Mouse (Mus musculus): Measurements from ENCODE around the gene Bpifb2. TPM values are rescaled to one million over a fixed set of nuclear protein-coding genes. Genes with fewer than 3 reads are reported as not detected.

The Bpifb2 gene
- polyA plus RNA-seq, 1 experiment from 2014 or later: not detected

DNA sequence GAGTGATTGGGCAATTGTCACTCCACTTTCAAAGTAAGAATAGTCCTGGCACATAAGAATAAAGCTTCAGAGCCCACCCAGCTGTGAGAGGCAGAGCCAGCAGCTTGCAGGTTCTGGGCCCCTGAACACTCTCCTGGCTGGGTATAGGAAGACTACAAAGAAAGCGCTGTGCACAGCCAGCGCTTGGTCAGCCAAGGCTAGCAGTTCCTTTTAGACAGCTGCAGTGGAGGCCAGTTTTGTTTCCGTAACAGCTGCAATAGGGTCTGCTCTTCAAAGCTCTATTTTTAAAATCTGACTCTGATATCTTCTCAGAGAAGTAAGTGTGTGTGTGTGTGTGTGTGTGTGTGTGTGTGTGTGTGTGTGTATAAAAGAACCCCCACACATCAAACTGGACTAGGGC lies 12.9 kb upstream of the Bpifb2 start:
- 78% methylated on average over 3 of the region's 3 CpGs for WGBS
- ATAC-seq (ENCODE audit: low FRiP score): no peak
- Histone ChIP-seq H3K27ac (no peak overlapping the region), H3K9ac (no peak overlapping the region), H3K9me3 (no peaks in the 10 kb centered on the region), H3K4me2 (no peak overlapping the region), H3K4me3 (replicated peaks) (no peak overlapping the region), H3K4me1 (no peaks in the 10 kb centered on the region), H3K36me3 (replicated peaks) (no peaks in the 10 kb centered on the region), H3K27me3 (peaks cover 4% of the 10 kb centered on the region; the same call in 1 of the 2 replicates)

DNA sequence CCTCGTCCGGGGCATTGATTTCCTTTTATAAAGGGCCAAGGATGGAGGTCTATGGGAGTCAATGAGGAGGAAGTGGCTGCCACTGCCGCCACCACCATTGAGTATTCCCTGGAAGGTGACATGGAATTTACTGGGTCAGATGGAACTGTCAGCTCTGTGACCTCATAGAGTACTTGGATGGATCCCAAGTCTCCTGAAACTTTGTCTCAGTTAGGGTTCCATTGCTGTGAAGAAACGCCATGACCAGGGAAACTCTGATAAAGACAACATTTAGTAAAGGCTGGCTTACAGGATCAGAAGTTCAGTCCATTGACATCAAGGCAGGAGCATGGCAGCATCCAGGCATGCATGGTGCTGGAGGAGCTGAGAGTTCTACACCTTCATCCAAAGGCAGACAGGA lies 3.9 kb upstream of the Bpifb2 start, which contains the start of gene Sun5:
Sun5 (minus strand) TSS at position 101 of the 400 bp plus-strand sequence.
- no peak within 1 kb of the TSS for H3K4me3 ChIP-seq (replicated peaks)
- no peak within 1 kb of the TSS for H3K9ac ChIP-seq
- 87% methylated on average over 4 of the region's 4 CpGs for WGBS
- no peak within 1 kb of the TSS for H3K27ac ChIP-seq
- no peaks in the 10 kb centered on the region for H3K36me3 ChIP-seq (replicated peaks)
- no peaks in the 10 kb centered on the region for H3K9me3 ChIP-seq
- H3K4me1 ChIP-seq: no peaks in the 10 kb centered on the region
- ATAC-seq (ENCODE audit: low FRiP score): no peak
- no peaks in the 10 kb centered on the region for H3K27me3 ChIP-seq
- H3K4me2 ChIP-seq: no peak within 1 kb of the TSS

DNA sequence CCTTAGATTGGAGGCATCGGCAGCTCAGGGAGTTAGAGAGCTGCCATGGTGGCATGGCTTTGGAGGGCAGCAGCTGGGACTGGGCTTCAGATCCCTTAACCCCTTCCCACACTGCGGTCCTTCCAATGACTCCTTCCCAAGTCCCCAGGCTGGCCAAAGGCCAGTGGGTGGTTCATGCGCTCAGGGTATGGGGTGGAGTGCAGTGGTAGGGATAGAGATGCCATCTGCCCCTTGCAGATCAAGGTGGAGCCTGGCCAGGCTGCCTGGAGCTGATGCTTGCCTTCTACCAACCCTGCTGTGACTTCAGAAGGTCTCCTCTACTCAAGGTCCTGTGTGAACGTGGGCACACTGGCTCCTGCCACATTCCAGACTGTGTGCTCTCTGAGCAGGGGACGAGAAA lies 24.3 kb downstream of the Bpifb2 start:
- H3K27me3 ChIP-seq: no peaks in the 10 kb centered on the region
- H3K4me3 ChIP-seq (replicated peaks): no peak overlapping the region
- H3K4me1 ChIP-seq: no peaks in the 10 kb centered on the region
- ATAC-seq (ENCODE audit: low FRiP score): no peak
- no peaks in the 10 kb centered on the region for H3K9me3 ChIP-seq
- H3K27ac ChIP-seq: no peak overlapping the region
- no peak overlapping the region for H3K9ac ChIP-seq
- H3K36me3 ChIP-seq (replicated peaks): no peaks in the 10 kb centered on the region
- WGBS: 77% methylated on average over 5 of the region's 5 CpGs
- H3K4me2 ChIP-seq: no peak overlapping the region

DNA sequence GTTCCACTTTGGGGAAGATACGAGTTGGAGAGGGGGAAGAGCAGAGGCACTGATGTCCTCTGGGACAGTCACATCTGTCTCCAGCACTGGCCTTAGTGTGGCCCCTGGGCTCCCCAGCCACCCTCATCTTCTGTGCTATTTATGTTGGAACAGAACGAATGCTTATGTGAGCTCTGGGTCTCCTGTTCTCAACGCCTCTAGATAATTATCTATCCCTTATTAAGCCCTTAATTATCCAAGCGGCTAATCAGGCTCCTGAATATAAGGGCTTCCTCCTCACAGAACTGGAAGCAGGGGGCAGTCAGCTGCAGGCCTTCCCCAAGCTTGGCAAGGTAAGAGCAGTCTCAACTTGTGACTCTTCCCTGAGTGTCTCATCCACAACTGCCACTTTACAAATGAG lies 25.2 kb downstream of the Bpifb2 start, which contains the start of gene Bpifb6:
Bpifb6 (plus strand) TSS at position 301 of the 400 bp plus-strand sequence.
- Histone ChIP-seq H3K9ac (no peak within 1 kb of the TSS), H3K9me3 (no peaks in the 10 kb centered on the region), H3K27me3 (no peaks in the 10 kb centered on the region), H3K4me2 (no peak within 1 kb of the TSS), H3K4me3 (replicated peaks) (no peak within 1 kb of the TSS), H3K4me1 (no peaks in the 10 kb centered on the region), H3K36me3 (replicated peaks) (no peaks in the 10 kb centered on the region), H3K27ac (no peak within 1 kb of the TSS)
- WGBS: 60% methylated on average over 4 of the region's 4 CpGs
- no peak for ATAC-seq (ENCODE audit: low FRiP score)

DNA sequence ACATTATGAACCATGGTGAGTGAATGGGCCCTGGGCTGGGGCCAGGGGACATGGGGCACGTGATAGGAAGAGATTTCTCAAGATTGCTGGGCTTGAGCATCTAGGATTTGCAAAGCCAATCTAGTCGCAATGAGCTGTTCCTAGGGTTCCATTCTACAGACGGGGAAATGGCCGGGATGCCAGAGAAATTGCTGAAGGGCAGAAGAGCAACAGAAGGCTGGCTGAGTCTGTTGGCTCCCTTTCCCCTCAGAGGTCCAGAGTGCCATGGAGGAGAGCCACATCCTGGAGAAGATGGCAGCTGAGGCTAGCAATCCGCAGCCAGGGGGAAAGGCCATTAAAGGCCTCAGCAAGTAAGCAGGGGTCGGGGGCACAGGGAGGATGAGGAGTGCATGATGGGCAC lies 27.9 kb downstream of the Bpifb2 start:
- H3K36me3 ChIP-seq (replicated peaks): no peaks in the 10 kb centered on the region
- no peak overlapping the region for H3K4me2 ChIP-seq
- no peak overlapping the region for H3K9ac ChIP-seq
- no peak overlapping the region for H3K4me3 ChIP-seq (replicated peaks)
- 77% methylated on average over 6 of the region's 6 CpGs for WGBS
- no peak overlapping the region for H3K27ac ChIP-seq
- no peaks in the 10 kb centered on the region for H3K27me3 ChIP-seq
- no peak for ATAC-seq (ENCODE audit: low FRiP score)
- H3K4me1 ChIP-seq: no peaks in the 10 kb centered on the region
- no peaks in the 10 kb centered on the region for H3K9me3 ChIP-seq

DNA sequence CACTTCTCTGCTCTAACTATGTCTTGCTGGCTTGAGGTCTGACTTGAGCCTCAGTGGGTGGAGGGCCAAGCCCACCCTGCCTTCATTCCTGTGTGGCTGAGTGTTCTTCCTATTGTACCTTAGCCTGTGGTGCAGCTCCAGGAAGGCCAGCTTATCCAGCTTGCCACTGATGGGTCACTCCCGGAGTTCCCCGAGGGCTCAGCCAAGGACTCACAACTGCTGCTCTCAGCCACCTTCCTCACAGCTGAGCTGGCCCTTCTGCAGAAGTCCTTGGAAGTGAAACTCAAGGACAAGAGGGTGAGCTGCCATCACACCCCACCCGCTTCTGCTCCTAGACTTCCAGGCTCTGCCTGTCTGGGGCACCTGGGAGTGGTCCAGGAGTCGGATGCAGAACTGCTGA lies 31.8 kb downstream of the Bpifb2 start:
- ATAC-seq (ENCODE audit: low FRiP score): no peak
- Histone ChIP-seq H3K9me3 (no peaks in the 10 kb centered on the region), H3K9ac (no peak overlapping the region), H3K27me3 (no peaks in the 10 kb centered on the region), H3K4me3 (replicated peaks) (no peak overlapping the region), H3K36me3 (replicated peaks) (no peaks in the 10 kb centered on the region), H3K27ac (no peak overlapping the region), H3K4me2 (no peak overlapping the region), H3K4me1 (no peaks in the 10 kb centered on the region)
- 85% methylated on average over 4 of the region's 4 CpGs for WGBS

DNA sequence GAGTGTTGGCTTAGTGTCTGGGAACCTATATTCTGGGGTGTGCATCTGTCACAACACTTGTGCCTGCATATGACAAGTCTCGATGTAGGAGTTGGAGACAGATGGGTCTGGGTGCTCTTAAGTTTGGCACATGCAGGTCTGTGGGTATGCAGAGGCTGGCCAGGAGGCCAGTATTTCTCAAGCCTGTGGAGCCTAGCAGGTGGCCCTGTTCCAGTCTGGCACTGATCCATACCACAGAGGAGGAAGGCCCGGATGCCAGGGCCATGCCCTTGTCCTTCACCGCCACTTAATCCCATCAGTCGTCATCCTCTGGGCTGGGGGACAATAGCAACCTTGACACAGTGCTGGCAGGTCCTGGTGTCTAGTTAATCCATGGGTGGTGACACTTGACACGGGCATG lies 39.3 kb downstream of the Bpifb2 start:
- Histone ChIP-seq H3K4me1 (no peaks in the 10 kb centered on the region; the same call in 1 of the 2 replicates), H3K9ac (no peak overlapping the region), H3K4me2 (no peak overlapping the region), H3K4me3 (replicated peaks) (no peak overlapping the region), H3K27me3 (no peaks in the 10 kb centered on the region), H3K27ac (no peak overlapping the region), H3K9me3 (no peaks in the 10 kb centered on the region), H3K36me3 (replicated peaks) (no peaks in the 10 kb centered on the region)
- 65% methylated on average over 5 of the region's 5 CpGs for WGBS
- ATAC-seq (ENCODE audit: low FRiP score): no peak

DNA sequence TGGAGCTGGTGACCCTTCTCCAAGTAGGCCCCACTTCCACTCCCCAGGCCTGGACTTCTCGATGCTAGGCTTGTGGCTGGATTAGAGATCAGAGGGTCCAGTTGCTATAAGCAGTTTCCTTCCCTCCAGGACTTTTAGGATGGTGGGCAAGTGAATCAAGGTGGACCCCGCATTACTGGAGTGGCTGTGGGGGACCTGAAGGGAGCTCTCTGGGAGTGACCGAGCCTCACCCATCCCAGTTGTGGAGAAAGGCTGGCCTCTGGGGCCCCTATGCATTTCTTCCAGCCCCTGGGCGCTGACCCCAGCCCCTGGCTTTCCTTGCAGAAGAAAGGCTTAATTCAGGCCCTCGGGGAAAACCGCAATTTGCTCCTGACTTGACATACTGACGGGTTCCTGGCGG lies 43.1 kb downstream of the Bpifb2 start, which contains the start of gene Bpifb3:
Bpifb3 (plus strand) TSS at position 301 of the 400 bp plus-strand sequence.
- Histone ChIP-seq H3K4me2 (no peak within 1 kb of the TSS), H3K4me1 (no peaks in the 10 kb centered on the region; the same call in 1 of the 2 replicates), H3K36me3 (replicated peaks) (no peaks in the 10 kb centered on the region), H3K9me3 (no peaks in the 10 kb centered on the region), H3K27ac (no peak within 1 kb of the TSS), H3K27me3 (no peaks in the 10 kb centered on the region), H3K9ac (no peak within 1 kb of the TSS; the same call in 1 of the 2 replicates), H3K4me3 (replicated peaks) (no peak within 1 kb of the TSS)
- WGBS: 59% methylated on average over 8 of the region's 8 CpGs
- ATAC-seq (ENCODE audit: low FRiP score): no peak

DNA sequence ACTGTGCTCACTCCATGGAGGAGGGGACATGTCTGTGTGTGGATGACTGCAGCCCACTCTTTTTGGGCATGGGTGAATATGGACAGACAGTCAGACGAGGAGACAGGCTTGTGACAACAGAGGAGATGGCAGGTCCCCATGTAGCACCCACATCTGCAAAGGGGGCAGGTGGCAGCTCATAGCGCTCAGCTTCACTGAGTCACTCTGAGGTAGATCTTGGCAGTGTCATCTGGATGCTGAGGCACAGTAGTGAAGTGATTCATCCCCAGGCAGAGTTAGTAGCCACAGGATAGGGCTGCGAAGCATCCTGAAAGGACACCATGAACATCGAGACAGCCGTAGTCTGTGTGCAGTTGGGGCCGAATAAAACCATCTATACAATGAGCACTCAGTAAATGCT lies 46.4 kb downstream of the Bpifb2 start:
- H3K27ac ChIP-seq: no peak overlapping the region
- H3K9me3 ChIP-seq: no peaks in the 10 kb centered on the region
- H3K4me3 ChIP-seq (replicated peaks): no peak overlapping the region
- no peaks in the 10 kb centered on the region for H3K4me1 ChIP-seq
- ATAC-seq (ENCODE audit: low FRiP score): no peak
- no peaks in the 10 kb centered on the region for H3K36me3 ChIP-seq (replicated peaks)
- 91% methylated on average over 6 of the region's 6 CpGs for WGBS
- H3K4me2 ChIP-seq: no peak overlapping the region
- no peaks in the 10 kb centered on the region for H3K27me3 ChIP-seq
- no peak overlapping the region for H3K9ac ChIP-seq

DNA sequence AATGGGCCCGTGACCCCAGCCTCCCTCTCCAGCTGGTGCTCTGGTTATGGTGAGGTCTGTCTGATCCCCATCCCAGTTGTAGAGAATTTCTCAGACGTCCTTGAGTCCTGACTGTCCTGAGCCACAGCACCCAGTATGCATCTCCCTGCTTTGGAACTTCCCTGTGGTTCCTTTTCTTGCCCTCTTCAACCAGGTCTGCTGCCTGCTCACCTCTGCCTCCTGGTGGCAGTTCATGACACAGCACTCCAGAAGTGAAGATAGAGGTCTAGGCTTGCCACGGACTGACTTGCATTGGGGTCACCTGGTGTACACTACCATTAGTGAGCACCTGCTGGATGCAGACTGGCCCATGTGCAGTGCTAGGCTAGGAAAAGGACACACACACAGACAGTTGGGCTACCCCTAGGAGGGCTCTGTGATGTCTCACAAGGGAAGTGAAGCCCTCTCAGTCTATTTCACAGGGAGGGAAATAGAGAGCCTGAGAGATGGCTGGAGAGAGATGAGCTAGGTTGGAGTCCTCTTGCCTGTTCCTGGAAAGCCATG lies 55.1 kb downstream of the Bpifb2 start:
- Histone ChIP-seq H3K9ac (no peak overlapping the region), H3K4me3 (replicated peaks) (no peak overlapping the region), H3K27ac (no peak overlapping the region), H3K4me1 (peaks cover 9% of the 10 kb centered on the region), H3K9me3 (no peaks in the 10 kb centered on the region), H3K4me2 (no peak overlapping the region), H3K36me3 (replicated peaks) (no peaks in the 10 kb centered on the region), H3K27me3 (no peaks in the 10 kb centered on the region)
- WGBS: 54% methylated on average over 3 of the region's 3 CpGs
- no peak for ATAC-seq (ENCODE audit: low FRiP score)

DNA sequence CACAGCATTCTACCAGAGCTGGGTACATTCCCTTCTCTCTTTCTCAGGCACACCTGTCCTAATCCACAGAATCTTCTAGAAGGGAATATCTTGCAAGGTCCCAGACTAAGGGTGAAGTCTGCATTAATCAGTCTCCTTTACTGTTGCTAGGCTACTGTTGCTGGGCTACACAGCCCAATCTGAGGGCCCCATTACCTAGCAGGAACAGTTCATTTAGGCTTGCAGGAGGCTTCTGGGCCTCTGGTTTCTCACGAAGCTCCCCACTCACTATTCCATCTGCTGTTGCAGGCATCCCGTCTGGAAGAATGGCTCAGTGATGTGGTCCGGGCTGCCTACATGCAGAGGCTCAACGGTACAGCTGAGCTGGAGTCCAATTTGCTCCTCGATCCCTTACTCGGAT lies 56.3 kb downstream of the Bpifb2 start:
- H3K36me3 ChIP-seq (replicated peaks): no peaks in the 10 kb centered on the region
- H3K9ac ChIP-seq: no peak overlapping the region
- no peaks in the 10 kb centered on the region for H3K9me3 ChIP-seq
- WGBS: 59% methylated on average over 6 of the region's 6 CpGs
- no peak overlapping the region for H3K4me2 ChIP-seq
- no peaks in the 10 kb centered on the region for H3K27me3 ChIP-seq
- H3K4me1 ChIP-seq: peaks cover 9% of the 10 kb centered on the region
- ATAC-seq (ENCODE audit: low FRiP score): peak; percentile 20; the same call in 1 of the 2 replicates
- no peak overlapping the region for H3K27ac ChIP-seq
- no peak overlapping the region for H3K4me3 ChIP-seq (replicated peaks)

DNA sequence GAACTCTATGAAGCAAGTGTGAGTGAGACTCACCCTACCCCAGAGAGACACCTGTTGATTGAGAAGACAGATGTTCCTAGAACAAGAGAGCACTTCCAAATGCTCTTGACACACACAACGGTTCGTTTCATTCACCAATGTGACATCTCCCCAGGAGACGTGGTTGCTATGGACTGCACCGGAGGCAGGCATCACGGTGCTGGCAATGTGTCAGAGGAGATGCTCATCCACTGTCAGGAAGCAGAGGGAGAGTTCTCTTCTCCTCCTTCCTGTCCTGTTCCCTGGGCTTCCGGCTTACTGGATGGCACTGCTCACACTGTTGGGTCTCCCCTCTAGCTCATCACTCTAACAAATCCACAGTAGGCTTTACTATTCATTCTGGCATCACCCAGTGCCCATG lies 58.5 kb downstream of the Bpifb2 start:
- 77% methylated on average over 6 of the region's 6 CpGs for WGBS
- no peaks in the 10 kb centered on the region for H3K9me3 ChIP-seq
- ATAC-seq (ENCODE audit: low FRiP score): no peak

DNA sequence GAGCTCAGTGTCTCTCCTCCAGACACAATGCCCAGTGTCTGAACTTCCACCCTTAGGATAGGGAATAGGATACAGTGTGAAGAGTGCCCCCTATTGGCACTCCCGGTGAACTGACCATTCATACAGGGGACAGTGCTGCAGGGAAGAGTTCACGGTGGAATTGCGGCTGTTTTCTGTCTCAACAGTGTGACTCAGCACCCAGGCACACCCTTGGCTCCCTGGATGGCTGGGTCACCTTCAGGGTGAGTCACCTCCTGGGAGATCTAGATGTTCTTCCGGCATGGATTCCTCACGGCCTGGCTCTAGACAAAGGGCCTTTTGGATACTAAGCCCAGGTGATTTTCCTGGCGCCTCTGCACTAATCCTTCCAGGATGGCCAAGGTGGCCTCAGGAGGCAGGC lies 60.5 kb downstream of the Bpifb2 start:
- no peak for ATAC-seq (ENCODE audit: low FRiP score)
- WGBS: 91% methylated on average over 6 of the region's 6 CpGs

More for the DNA sequence above, 58.5 kb downstream of the Bpifb2 start:
- H3K27ac ChIP-seq: no peak overlapping the region
- no peaks in the 10 kb centered on the region for H3K27me3 ChIP-seq
- H3K36me3 ChIP-seq (replicated peaks): no peaks in the 10 kb centered on the region
- peaks cover 9% of the 10 kb centered on the region for H3K4me1 ChIP-seq
- H3K4me3 ChIP-seq (replicated peaks): no peak overlapping the region
- H3K9ac ChIP-seq: no peak overlapping the region
- no peak overlapping the region for H3K4me2 ChIP-seq

More for the DNA sequence above, 60.5 kb downstream of the Bpifb2 start:
- H3K4me1 ChIP-seq: peaks cover 9% of the 10 kb centered on the region
- no peaks in the 10 kb centered on the region for H3K27me3 ChIP-seq
- H3K36me3 ChIP-seq (replicated peaks): no peaks in the 10 kb centered on the region
- no peaks in the 10 kb centered on the region for H3K9me3 ChIP-seq
- H3K27ac ChIP-seq: no peak overlapping the region
- no peak overlapping the region for H3K4me2 ChIP-seq
- no peak overlapping the region for H3K4me3 ChIP-seq (replicated peaks)
- no peak overlapping the region for H3K9ac ChIP-seq
